Mouse (Mus musculus) small intestine, adult 2 months (tissue): ENCODE results near the gene Prkcb.

Experiments used
- CTCF ChIP-seq: fragments of 200-500 bp; IDR thresholded peaks from 2 replicates; pipeline ENCODE4 v1.5.1; 2012; ENCODE audit warnings: low read depth, mild to moderate bottlenecking, control low read depth, inconsistent platforms, low read length, moderate library complexity, mixed read lengths; ENCODE audit not compliant: insufficient replicate concordance, insufficient read length; ENCODE audit errors: extremely low read depth
- POLR2A ChIP-seq: fragments of 200-500 bp; IDR thresholded peaks from 2 replicates; pipeline ENCODE4 v1.6.1; 2012; ENCODE audit warnings: low read depth, mild to moderate bottlenecking, control low read depth, inconsistent platforms, low read length, moderate library complexity

GRCm38 (mm10) chr7:122391382-122391781 is 102.8 kb downstream of the Prkcb start:
- TF ChIP-seq CTCF (no peak), POLR2A (no peak)
